Mouse (Mus musculus): ENCODE results near the gene Esr1. TPM values are rescaled to one million over a fixed set of nuclear protein-coding genes. Genes with fewer than 3 reads are reported as not detected.
"Not testable (repeated sequence)": the region's sequence is repeated elsewhere in the genome, so short reads cannot be mapped to it uniquely, and the experiment has no call there.

Gene Esr1
- polyA plus RNA-seq, 1 experiment, result 3.6 TPM

DNA sequence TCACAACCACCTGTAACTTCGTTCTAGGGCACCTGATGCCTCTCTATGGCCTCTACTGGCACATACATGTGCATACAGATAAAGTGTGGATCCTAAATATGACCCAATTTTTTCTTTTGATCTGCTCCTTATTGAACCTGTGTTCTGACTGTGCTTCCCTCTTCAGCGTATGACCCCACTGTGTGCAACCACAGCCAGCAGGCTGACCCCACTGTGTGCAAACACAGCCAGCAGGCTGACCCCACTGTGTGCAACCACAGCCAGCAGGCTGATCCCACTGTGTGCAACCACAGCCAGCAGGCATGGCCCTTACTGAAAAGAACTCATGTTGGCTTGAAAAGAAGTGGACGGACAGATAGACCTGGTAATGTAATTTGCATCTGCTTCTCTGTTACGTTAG lies 8.9 kb upstream of the Esr1 start:
- Histone ChIP-seq H3K4me1 (ENCODE audit: control insufficient read depth, insufficient read depth, low read length) (no peaks in the 10 kb centered on the region; the same call in 1 of the 2 replicates), H3K36me3 (ENCODE audit: control insufficient read depth, insufficient read depth, low read length) (no peaks in the 10 kb centered on the region), H3K4me3 (ENCODE audit: control insufficient read depth, low read depth, low read length) (no peak overlapping the region), H3K27ac (ENCODE audit: control insufficient read depth, insufficient read depth, low read depth, low read length) (no peak overlapping the region), H3K27me3 (ENCODE audit: control insufficient read depth, insufficient read depth, low read length) (no peaks in the 10 kb centered on the region)
- TF ChIP-seq CTCF (IDR thresholded peaks at IDR 0.05; ENCODE audit: control insufficient read depth, insufficient read depth, insufficient replicate concordance, low read depth, low read length) (no peak), POLR2A (IDR thresholded peaks at IDR 0.05; ENCODE audit: control insufficient read depth, low read depth, low read length) (no peak)

DNA sequence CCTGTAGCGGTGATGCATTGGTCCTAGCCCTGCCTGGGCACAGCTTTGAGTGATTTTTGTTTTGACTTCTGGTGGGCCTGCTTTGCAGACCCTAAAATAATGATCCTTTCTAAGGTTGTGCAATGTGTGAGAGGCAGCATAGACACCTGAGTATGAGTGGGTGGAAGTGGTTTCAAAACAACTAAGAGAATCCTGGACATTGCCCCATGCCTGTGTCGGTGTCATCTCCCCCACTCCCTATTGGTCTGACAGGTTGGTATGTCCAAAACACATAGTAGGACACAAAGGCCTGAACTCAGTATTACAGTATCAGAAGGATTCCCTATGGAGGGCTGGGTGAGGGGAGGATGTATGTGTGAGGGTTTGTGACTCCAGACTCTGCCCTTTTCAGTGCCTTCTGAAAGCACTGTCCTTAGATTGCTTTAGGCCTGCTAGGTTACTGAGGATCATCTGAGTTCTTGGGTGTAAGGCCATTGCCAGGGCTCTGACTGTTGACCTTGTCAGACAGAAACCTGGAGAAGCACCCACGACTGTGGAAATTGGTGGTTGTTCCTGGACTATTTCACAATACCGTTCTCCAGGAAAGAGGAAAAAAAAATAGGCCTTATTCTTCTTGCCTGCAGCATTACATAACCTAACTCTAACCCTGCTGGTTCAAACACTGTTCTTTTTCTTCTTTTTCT lies 6.7 kb upstream of the Esr1 start:
- Histone ChIP-seq H3K27me3 (ENCODE audit: control insufficient read depth, insufficient read depth, low read length) (no peaks in the 10 kb centered on the region), H3K4me1 (ENCODE audit: control insufficient read depth, insufficient read depth, low read length) (no peaks in the 10 kb centered on the region), H3K4me3 (ENCODE audit: control insufficient read depth, low read depth, low read length) (no peak overlapping the region), H3K27ac (ENCODE audit: control insufficient read depth, insufficient read depth, low read depth, low read length) (no peak overlapping the region), H3K36me3 (ENCODE audit: control insufficient read depth, insufficient read depth, low read length) (no peaks in the 10 kb centered on the region)
- TF ChIP-seq CTCF (IDR thresholded peaks at IDR 0.05; ENCODE audit: control insufficient read depth, insufficient read depth, insufficient replicate concordance, low read depth, low read length) (no peak), POLR2A (IDR thresholded peaks at IDR 0.05; ENCODE audit: control insufficient read depth, low read depth, low read length) (no peak)

DNA sequence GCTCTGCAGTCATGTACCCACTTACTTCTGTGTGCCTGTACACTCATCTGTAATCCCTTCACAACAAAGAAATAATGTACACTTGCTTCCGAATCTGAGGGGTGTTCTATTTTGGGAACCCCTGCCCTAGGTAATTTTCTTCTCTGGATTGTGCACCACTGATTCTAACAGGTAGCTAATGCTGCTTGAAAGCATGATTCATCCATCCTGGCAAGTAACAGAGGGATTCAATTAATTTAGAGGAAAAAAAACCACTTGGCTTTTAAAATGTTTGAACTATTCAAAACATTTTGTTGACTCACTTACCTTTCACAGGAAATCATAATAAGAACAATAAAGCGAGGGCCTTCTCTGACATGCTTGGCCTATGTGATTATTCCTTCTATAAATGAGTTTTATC lies 1.2 kb upstream of the Esr1 start:
- no peaks in the 10 kb centered on the region for H3K27me3 ChIP-seq (ENCODE audit: control insufficient read depth, insufficient read depth, low read length)
- H3K4me1 ChIP-seq (ENCODE audit: control insufficient read depth, insufficient read depth, low read length), result peaks cover 3% of the 10 kb centered on the region
- TF ChIP-seq CTCF (IDR thresholded peaks at IDR 0.05; ENCODE audit: control insufficient read depth, insufficient read depth, insufficient replicate concordance, low read depth, low read length) (no peak), POLR2A (IDR thresholded peaks at IDR 0.05; ENCODE audit: control insufficient read depth, low read depth, low read length) (no peak)
- no peaks in the 10 kb centered on the region for H3K36me3 ChIP-seq (ENCODE audit: control insufficient read depth, insufficient read depth, low read length)
- H3K4me3 ChIP-seq (ENCODE audit: control insufficient read depth, low read depth, low read length), result no peak overlapping the region
- no peak overlapping the region for H3K27ac ChIP-seq (ENCODE audit: control insufficient read depth, insufficient read depth, low read depth, low read length)

DNA sequence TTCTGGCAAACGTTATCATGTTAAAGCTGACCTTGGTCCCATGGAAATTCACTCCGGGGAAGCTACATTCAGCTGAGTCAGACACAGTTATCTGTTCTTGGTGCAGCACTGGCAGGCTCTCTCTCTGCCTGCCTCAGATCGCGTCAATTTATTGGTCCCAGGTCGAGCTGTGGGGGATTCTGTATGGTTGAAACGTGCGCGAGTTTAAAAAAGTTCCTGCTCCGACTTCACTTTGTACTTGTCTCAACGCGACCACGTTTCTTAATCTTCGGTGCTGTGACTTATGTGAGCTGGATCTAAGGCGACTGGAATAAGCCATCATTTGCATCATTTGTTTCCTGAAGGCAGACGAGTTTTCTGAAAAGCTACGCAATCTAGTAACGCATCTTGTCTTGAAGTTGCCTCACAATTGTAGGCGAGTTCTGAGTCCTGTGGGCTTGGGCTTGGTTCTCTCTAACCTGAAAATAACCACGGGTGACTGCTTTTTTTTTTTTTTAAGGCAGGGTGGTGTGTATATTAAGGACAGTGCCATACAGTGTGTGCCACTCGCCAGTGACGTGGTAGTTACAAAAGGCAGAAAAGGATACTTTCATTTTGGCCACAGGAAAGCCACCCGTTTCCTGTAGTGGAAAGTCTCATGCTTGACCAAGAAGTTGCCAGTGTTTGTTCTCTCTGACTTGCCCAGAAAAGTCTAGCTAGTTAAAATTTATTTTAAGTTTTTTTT lies 1.1 kb downstream of the Esr1 start:
- no peaks in the 10 kb centered on the region for H3K36me3 ChIP-seq (ENCODE audit: control insufficient read depth, insufficient read depth, low read length)
- peaks cover 3% of the 10 kb centered on the region for H3K4me1 ChIP-seq (ENCODE audit: control insufficient read depth, insufficient read depth, low read length)
- H3K27me3 ChIP-seq (ENCODE audit: control insufficient read depth, insufficient read depth, low read length), result no peaks in the 10 kb centered on the region
- no peak for TF ChIP-seq CTCF (IDR thresholded peaks at IDR 0.05; ENCODE audit: control insufficient read depth, insufficient read depth, insufficient replicate concordance, low read depth, low read length)
- TF ChIP-seq POLR2A (IDR thresholded peaks at IDR 0.05; ENCODE audit: control insufficient read depth, low read depth, low read length), result no peak
- H3K4me3 ChIP-seq (ENCODE audit: control insufficient read depth, low read depth, low read length), result peak overlapping the region; percentile 69
- peak overlapping the region; percentile 73 for H3K27ac ChIP-seq (ENCODE audit: control insufficient read depth, insufficient read depth, low read depth, low read length)

DNA sequence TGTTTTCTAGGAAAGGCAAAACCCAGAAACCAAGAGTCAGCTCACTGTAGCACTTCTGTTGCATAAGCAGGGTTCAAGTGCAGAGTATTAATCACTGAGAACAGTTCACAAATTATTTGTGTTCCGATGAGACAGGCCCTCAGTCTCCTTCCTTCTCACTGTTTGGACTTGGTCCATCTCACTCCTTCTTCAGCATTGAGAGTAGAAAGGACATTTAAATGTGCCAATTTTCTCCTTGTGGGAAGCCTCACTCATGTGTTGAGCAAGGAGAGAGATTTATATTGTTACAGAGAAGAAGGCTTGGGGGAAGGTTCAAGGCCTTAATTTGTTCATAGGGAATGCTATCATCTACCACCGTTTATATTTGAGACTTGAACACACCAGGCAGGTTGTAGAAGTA lies 6.6 kb downstream of the Esr1 start:
- Histone ChIP-seq H3K36me3 (ENCODE audit: control insufficient read depth, insufficient read depth, low read length) (no peaks in the 10 kb centered on the region), H3K4me3 (ENCODE audit: control insufficient read depth, low read depth, low read length) (no peak overlapping the region), H3K4me1 (ENCODE audit: control insufficient read depth, insufficient read depth, low read length) (peaks cover 6% of the 10 kb centered on the region), H3K27me3 (ENCODE audit: control insufficient read depth, insufficient read depth, low read length) (no peaks in the 10 kb centered on the region), H3K27ac (ENCODE audit: control insufficient read depth, insufficient read depth, low read depth, low read length) (no peak overlapping the region)
- TF ChIP-seq POLR2A (IDR thresholded peaks at IDR 0.05; ENCODE audit: control insufficient read depth, low read depth, low read length) (no peak), CTCF (IDR thresholded peaks at IDR 0.05; ENCODE audit: control insufficient read depth, insufficient read depth, insufficient replicate concordance, low read depth, low read length) (no peak)

DNA sequence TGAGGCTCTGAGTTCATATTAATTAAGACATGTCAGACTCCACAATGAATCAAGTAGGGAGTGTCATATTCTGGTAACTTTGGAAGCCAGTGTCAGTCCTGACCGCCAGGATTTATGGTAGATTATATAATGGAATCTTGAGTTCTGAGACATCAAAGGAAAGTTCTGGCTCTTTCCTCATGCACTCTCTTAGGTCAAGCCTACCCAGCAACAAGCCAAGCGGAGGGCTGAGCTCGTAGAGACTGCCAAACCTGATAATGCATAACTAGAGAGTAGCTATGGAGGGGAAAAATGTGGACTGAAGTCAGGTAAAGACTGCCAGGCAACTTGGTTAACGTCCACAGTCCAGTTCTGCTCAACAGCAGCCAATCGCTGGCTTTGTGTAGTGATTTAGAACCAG lies 7.3 kb downstream of the Esr1 start:
- TF ChIP-seq POLR2A (IDR thresholded peaks at IDR 0.05; ENCODE audit: control insufficient read depth, low read depth, low read length) (no peak), CTCF (IDR thresholded peaks at IDR 0.05; ENCODE audit: control insufficient read depth, insufficient read depth, insufficient replicate concordance, low read depth, low read length) (no peak)
- Histone ChIP-seq H3K36me3 (ENCODE audit: control insufficient read depth, insufficient read depth, low read length) (no peaks in the 10 kb centered on the region), H3K4me1 (ENCODE audit: control insufficient read depth, insufficient read depth, low read length) (peaks cover 6% of the 10 kb centered on the region), H3K27me3 (ENCODE audit: control insufficient read depth, insufficient read depth, low read length) (no peaks in the 10 kb centered on the region), H3K27ac (ENCODE audit: control insufficient read depth, insufficient read depth, low read depth, low read length) (no peak overlapping the region), H3K4me3 (ENCODE audit: control insufficient read depth, low read depth, low read length) (no peak overlapping the region)

DNA sequence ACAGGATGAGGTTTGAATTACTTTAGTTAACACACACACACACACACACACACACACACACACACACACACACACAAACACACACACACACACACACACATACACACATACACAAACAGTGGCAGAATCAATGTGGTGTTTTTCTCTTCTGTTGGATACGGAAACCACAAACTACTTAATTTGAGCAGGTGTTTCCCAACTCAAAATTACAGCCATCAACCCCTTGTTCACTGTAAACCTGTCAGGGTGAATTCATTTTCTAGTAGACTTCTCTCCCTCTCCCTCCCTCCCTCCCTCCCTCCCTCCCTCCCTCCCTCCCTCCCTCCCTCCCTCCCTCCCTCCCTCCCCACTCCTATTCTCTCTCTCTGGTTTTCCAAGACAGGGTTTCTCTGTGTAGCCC lies 8.0 kb downstream of the Esr1 start:
- not testable (repeated sequence) for H3K36me3 ChIP-seq (ENCODE audit: control insufficient read depth, insufficient read depth, low read length); H3K4me3 ChIP-seq (ENCODE audit: control insufficient read depth, low read depth, low read length); H3K27ac ChIP-seq (ENCODE audit: control insufficient read depth, insufficient read depth, low read depth, low read length); H3K27me3 ChIP-seq (ENCODE audit: control insufficient read depth, insufficient read depth, low read length); H3K4me1 ChIP-seq (ENCODE audit: control insufficient read depth, insufficient read depth, low read length)
